Mouse (Mus musculus) MEL (cell line): ENCODE measurements around the gene Rnpepl1. TPM values are rescaled to one million over a fixed set of nuclear protein-coding genes. Genes with fewer than 3 reads are reported as not detected.

Experiments
- DNase-seq: peaks from one replicate; pipeline ENCODE4 v3.0.0; 2011; ENCODE audit warnings: low read depth, low spot score
- H3K27ac ChIP-seq: 2 replicates; pipeline ENCODE4 v1.5.1; 2012; ENCODE audit warnings: low read depth, mild to moderate bottlenecking, control low read depth, low read length, moderate library complexity; ENCODE audit not compliant: control insufficient read depth
- H3K27me3 ChIP-seq, 2 experiments: fragments of 150-350 bp in 1 of 2; sonication (generic) in 1 of 2; 2 replicates each; pipeline ENCODE4 v1.6.1; 2012; ENCODE audit warnings: low read length in 2 of 2, mild to moderate bottlenecking in 2 of 2, improper control_type of control experiment in 1 of 2, moderate library complexity in 1 of 2; ENCODE audit not compliant: insufficient read depth in 2 of 2, control insufficient read depth in 1 of 2
- H3K36me3 ChIP-seq, 2 experiments: 2 replicates each; pipeline ENCODE4 v1.6.1; 2012 to 2014; ENCODE audit warnings: low read length in 2 of 2, improper control_type of control experiment in 1 of 2, inconsistent platforms in 1 of 2, mild to moderate bottlenecking in 1 of 2; ENCODE audit not compliant: insufficient read depth in 2 of 2, control insufficient read depth in 1 of 2
- H3K4me1 ChIP-seq, 2 experiments: fragments of 150-350 bp in 1 of 2; sonication (generic) in 1 of 2; 2 replicates each; pipeline ENCODE4 v1.6.1; 2012; ENCODE audit warnings: low read length in 2 of 2, improper control_type of control experiment in 1 of 2, mild to moderate bottlenecking in 1 of 2; ENCODE audit not compliant: insufficient read depth in 2 of 2, control insufficient read depth in 1 of 2
- H3K4me3 ChIP-seq, 2 experiments: fragments of 150-350 bp in 1 of 2; sonication (generic) in 1 of 2; 2 replicates each; pipeline ENCODE4 v1.5.1; 2012; ENCODE audit warnings: low read depth in 2 of 2, low read length in 2 of 2, mild to moderate bottlenecking in 2 of 2, moderate library complexity in 2 of 2, control low read depth in 1 of 2, improper control_type of control experiment in 1 of 2; ENCODE audit not compliant: control insufficient read depth in 1 of 2, insufficient read depth in 1 of 2
- H3K79me2 ChIP-seq: 2 replicates; pipeline ENCODE4 v1.6.1; 2012; ENCODE audit warnings: mild to moderate bottlenecking, low read length, moderate library complexity; ENCODE audit not compliant: control insufficient read depth, poor library complexity, insufficient read depth
- H3K9ac ChIP-seq: 2 replicates; pipeline ENCODE4 v1.6.1; 2012; ENCODE audit warnings: low read depth, mild to moderate bottlenecking, control low read depth, low read length, moderate library complexity; ENCODE audit not compliant: control insufficient read depth, poor library complexity, severe bottlenecking
- H3K9me3 ChIP-seq: fragments of 150-350 bp; sonication (generic); replicated peaks from 2 replicates; pipeline ENCODE4 v1.6.1; 2012; ENCODE audit warnings: mild to moderate bottlenecking, low read length, improper control_type of control experiment, moderate library complexity; ENCODE audit not compliant: insufficient read depth
- CHD1 ChIP-seq: IDR thresholded peaks from 2 replicates; pipeline ENCODE4 v1.6.1; 2012; ENCODE audit warnings: low read depth, mild to moderate bottlenecking, inconsistent platforms, low read length, improper control_type of control experiment
- CHD2 ChIP-seq: IDR thresholded peaks from 2 replicates; pipeline ENCODE4 v1.6.1; 2011; ENCODE audit warnings: low read length, improper control_type of control experiment
- E2F4 ChIP-seq: IDR thresholded peaks from 2 replicates; pipeline ENCODE4 v1.6.1; 2011; ENCODE audit warnings: low read depth, low read length, improper control_type of control experiment, borderline replicate concordance
- EP300 ChIP-seq, 2 experiments: IDR thresholded peaks; 2 replicates each; pipeline ENCODE4 v1.6.1; 2011; ENCODE audit warnings: improper control_type of control experiment in 2 of 2, low read length in 2 of 2, low read depth in 1 of 2, mild to moderate bottlenecking in 1 of 2
- GABPA ChIP-seq: IDR thresholded peaks from 2 replicates; pipeline ENCODE4 v1.6.1; 2012; ENCODE audit warnings: low read depth, mild to moderate bottlenecking, inconsistent platforms, low read length, improper control_type of control experiment, moderate library complexity
- GATA1 ChIP-seq: IDR thresholded peaks from 2 replicates; pipeline ENCODE4 v1.6.1; 2011; ENCODE audit warnings: low read depth, low read length, improper control_type of control experiment
- HCFC1 ChIP-seq: IDR thresholded peaks from 2 replicates; pipeline ENCODE4 v1.6.1; 2012; ENCODE audit warnings: low read depth, mild to moderate bottlenecking, inconsistent platforms, low read length, improper control_type of control experiment, moderate library complexity
- KAT2A ChIP-seq: conservative IDR thresholded peaks from 2 replicates; pipeline ENCODE4 v1.6.1; 2012; ENCODE audit warnings: low read depth, low read length, improper control_type of control experiment, inconsistent platforms
- MAFK ChIP-seq: IDR thresholded peaks from 2 replicates; pipeline ENCODE4 v1.6.1; 2011; ENCODE audit warnings: low read depth, mild to moderate bottlenecking, low read length, improper control_type of control experiment, borderline replicate concordance
- MAX ChIP-seq: IDR thresholded peaks from 2 replicates; pipeline ENCODE4 v1.6.1; 2011; ENCODE audit warnings: low read length, improper control_type of control experiment
- MXI1 ChIP-seq: IDR thresholded peaks from 2 replicates; pipeline ENCODE4 v1.6.1; 2011; ENCODE audit warnings: mild to moderate bottlenecking, low read depth, low read length, improper control_type of control experiment
- MYC ChIP-seq: IDR thresholded peaks from 2 replicates; pipeline ENCODE4 v1.6.1; 2011; ENCODE audit warnings: low read depth, mild to moderate bottlenecking, low read length, improper control_type of control experiment, moderate library complexity
- NRF1 ChIP-seq: IDR thresholded peaks from 2 replicates; pipeline ENCODE4 v1.6.1; 2014; ENCODE audit warnings: low read depth, mild to moderate bottlenecking, inconsistent platforms, low read length, improper control_type of control experiment, moderate library complexity; ENCODE audit not compliant: poor library complexity, insufficient read depth, severe bottlenecking
- POLR2A ChIP-seq, 2 experiments: IDR thresholded peaks; 2 replicates each; pipeline ENCODE4 v1.6.1; 2011 to 2012; ENCODE audit warnings: low read length in 2 of 2, mild to moderate bottlenecking in 2 of 2, control low read depth in 1 of 2, improper control_type of control experiment in 1 of 2, low read depth in 1 of 2, moderate library complexity in 1 of 2; ENCODE audit not compliant: control insufficient read depth in 1 of 2, insufficient read depth in 1 of 2, poor library complexity in 1 of 2
- POLR2AphosphoS2 ChIP-seq: IDR thresholded peaks from 2 replicates; pipeline ENCODE4 v1.6.1; 2011; ENCODE audit warnings: low read length, improper control_type of control experiment
- POLR2AphosphoS5 ChIP-seq: IDR thresholded peaks from 2 replicates; pipeline ENCODE4 v1.6.1; 2012; ENCODE audit warnings: low read depth, borderline replicate concordance, mild to moderate bottlenecking, inconsistent platforms, low read length, moderate library complexity, mixed read lengths
- RCOR1 ChIP-seq: IDR thresholded peaks from 2 replicates; pipeline ENCODE4 v1.6.1; 2012; ENCODE audit warnings: low read depth, mild to moderate bottlenecking, inconsistent platforms, low read length, improper control_type of control experiment
- SIN3A ChIP-seq: IDR thresholded peaks from 2 replicates; pipeline ENCODE4 v1.6.1; 2012; ENCODE audit warnings: low read length, improper control_type of control experiment, inconsistent platforms
- SMC3 ChIP-seq: IDR thresholded peaks from 2 replicates; pipeline ENCODE4 v1.6.1; 2011; ENCODE audit warnings: low read depth, low read length, improper control_type of control experiment
- TCF12 ChIP-seq: IDR thresholded peaks from 2 replicates; pipeline ENCODE4 v1.6.1; 2014; ENCODE audit warnings: low read depth, mild to moderate bottlenecking, inconsistent platforms, low read length, improper control_type of control experiment, moderate library complexity
- USF2 ChIP-seq, 2 experiments: IDR thresholded peaks; 2 replicates each; pipeline ENCODE4 v1.6.1; 2011 to 2012; ENCODE audit warnings: improper control_type of control experiment in 2 of 2, low read length in 2 of 2, borderline replicate concordance in 1 of 2, inconsistent platforms in 1 of 2, low read depth in 1 of 2, mild to moderate bottlenecking in 1 of 2; ENCODE audit not compliant: insufficient read depth in 1 of 2
- ZC3H11A ChIP-seq: IDR thresholded peaks from 2 replicates; pipeline ENCODE4 v1.6.1; 2012; ENCODE audit warnings: low read depth, mild to moderate bottlenecking, inconsistent platforms, low read length, improper control_type of control experiment
- ZKSCAN1 ChIP-seq: IDR thresholded peaks from 2 replicates; pipeline ENCODE4 v1.6.1; 2012; ENCODE audit warnings: low read depth, mild to moderate bottlenecking, inconsistent platforms, low read length, improper control_type of control experiment, moderate library complexity
- ZNF384 ChIP-seq: IDR thresholded peaks from 2 replicates; pipeline ENCODE4 v1.6.1; 2012; ENCODE audit warnings: low read depth, mild to moderate bottlenecking, inconsistent platforms, low read length, improper control_type of control experiment
- polyA plus RNA-seq, 2 experiments: library from polyadenylated mRNA; stranded (reverse) in 1 of 2; unstranded in 1 of 2; fragments of >175 nt in 1 of 2; fragments of >200 nt in 1 of 2; gene quantifications; 2 replicates each; pipeline versions ENCODE4 v1.2.1 to v1.2.4; 2012; ENCODE audit warnings: low replicate concordance in 2 of 2, low read depth in 1 of 2; ENCODE audit not compliant: insufficient read length in 2 of 2, insufficient read depth in 1 of 2, missing spikeins in 1 of 2
- total RNA-seq: library from RNA; depleted of rRNA; stranded (reverse); fragments of 300-350 nt; gene quantifications from 2 replicates; pipeline ENCODE4 v1.2.3, GENCODE M21; 2012

Gene Rnpepl1
- total and polyA plus RNA-seq, 3 experiments: 31.1 to 91.0 TPM; not detected in 1

GRCm38 (mm10) chr1:92880101-92880500 is 30.5 kb upstream of the Rnpepl1 start:
- no peaks in the 10 kb centered on the region for H3K79me2 ChIP-seq
- no peak for DNase-seq
- no peaks in the 10 kb centered on the region for H3K9me3 ChIP-seq
- H3K4me1 ChIP-seq: no peaks in the 10 kb centered on the region
- no peaks in the 10 kb centered on the region for H3K27me3 ChIP-seq
- H3K27ac ChIP-seq: no peak overlapping the region
- H3K4me3 ChIP-seq: no peak overlapping the region
- no peak overlapping the region for H3K9ac ChIP-seq
- TF ChIP-seq POLR2A (IDR thresholded peaks at IDR 0.05; ENCODE audit: control insufficient read depth in 1 of 2, insufficient read depth in 1 of 2, low read depth in 1 of 2, low read length in 2 of 2, poor library complexity in 1 of 2) (no peak), MYC (no peak), SIN3A (no peak), USF2 (IDR thresholded peaks at IDR 0.05; ENCODE audit: borderline replicate concordance in 1 of 2, insufficient read depth in 1 of 2, low read depth in 1 of 2, low read length in 2 of 2) (no peak), EP300 (IDR thresholded peaks at IDR 0.05; ENCODE audit: low read depth in 1 of 2, low read length in 2 of 2) (no peak), POLR2AphosphoS2 (no peak), HCFC1 (no peak), E2F4 (no peak)
- H3K36me3 ChIP-seq: no peaks in the 10 kb centered on the region

- Histone ChIP-seq H3K27ac (no peak overlapping the region), H3K4me1 (no peaks in the 10 kb centered on the region), H3K4me3 (no peak overlapping the region), H3K79me2 (no peaks in the 10 kb centered on the region), H3K27me3 (no peaks in the 10 kb centered on the region), H3K9me3 (no peaks in the 10 kb centered on the region), H3K9ac (no peak overlapping the region), H3K36me3 (no peaks in the 10 kb centered on the region)
- DNase-seq: no peak
- no peak for TF ChIP-seq ZNF384
- TF ChIP-seq POLR2AphosphoS5: no peak
- TF ChIP-seq SIN3A: no peak
- TF ChIP-seq ZC3H11A: no peak
- TF ChIP-seq RCOR1: no peak
- TF ChIP-seq NRF1: no peak
- TF ChIP-seq TCF12: no peak
- no peak for TF ChIP-seq SMC3
- no peak for TF ChIP-seq USF2 (IDR thresholded peaks at IDR 0.05; ENCODE audit: borderline replicate concordance in 1 of 2, insufficient read depth in 1 of 2, low read depth in 1 of 2, low read length in 2 of 2)
- no peak for TF ChIP-seq GABPA
- no peak for TF ChIP-seq CHD2
- TF ChIP-seq CHD1: no peak
- TF ChIP-seq E2F4: no peak
- TF ChIP-seq MAFK: no peak
- no peak for TF ChIP-seq MXI1
- TF ChIP-seq GATA1: no peak
- TF ChIP-seq KAT2A: no peak
- no peak for TF ChIP-seq MAX
- no peak for TF ChIP-seq ZKSCAN1
- no peak for TF ChIP-seq POLR2AphosphoS2
Observed at GRCm38 (mm10) chr1:92881982-92882381, 28.6 kb upstream of the Rnpepl1 start.
